Mouse (Mus musculus): ENCODE results near the gene Bhlhe23.

- TF ChIP-seq CHD2 (IDR thresholded peaks at IDR 0.05; ENCODE audit: low read depth, low read length): no peak
- TF ChIP-seq ZC3H11A (IDR thresholded peaks at IDR 0.05; ENCODE audit: borderline replicate concordance, low read depth, low read length): no peak
- no peak for TF ChIP-seq ZNF384 (IDR thresholded peaks at IDR 0.05; ENCODE audit: low read depth, low read length)
- TF ChIP-seq HCFC1 (IDR thresholded peaks at IDR 0.05; ENCODE audit: borderline replicate concordance, insufficient read depth, low read length): no peak
Observed at GRCm38 (mm10) chr2:180776793-180777192, at the start of gene Bhlhe23.

Measured in ES-E14 (cell line).